In genomic region chr9:63881261-63881563, GRCm38 (mm10) we compare ENCODE assay signal across 9 mouse cellular contexts.
A peak's percentile ranks its signal among the peaks of the same experiment; 100 is the strongest.
DNase-seq lines count a peak whose midpoint lies in the region; ATAC-seq and TF ChIP-seq lines count a peak whose summit lies in the region.
"Had no signal": no experiment of that assay in that cellular context is flagged by ENCODE, and none has a peak within 500 bp of the region (broad histone marks: within the 10 kb centered on the region; RNA-seq: fewer than 3 reads in every experiment).

No protein-coding gene starts in this region.

- no peaks in the 10 kb centered on the region for H3K36me3 ChIP-seq in liver, embryonic 11.5 days (ENCODE audit: control insufficient read depth, insufficient read depth, low read length)
- H3K36me3 ChIP-seq in liver, postnatal 0 days (replicated peaks; ENCODE audit: insufficient read depth, low read length), result no peaks in the 10 kb centered on the region
- no peaks in the 10 kb centered on the region for H3K36me3 ChIP-seq in hindbrain, embryonic 10.5 days
- H3K36me3 ChIP-seq in midbrain, embryonic 14.5 days (ENCODE audit: control insufficient read depth, insufficient read depth, low read length), result no peaks in the 10 kb centered on the region

- WGBS in liver, embryonic 11.5 days, result 43% methylated on average over 4 of the region's 4 CpGs
- WGBS in liver, postnatal 0 days (ENCODE audit: insufficient replicate concordance), result 54% methylated on average over 4 of the region's 4 CpGs
- WGBS in hindbrain, embryonic 10.5 days, result 55% methylated on average over 4 of the region's 4 CpGs
- 42% methylated on average over 4 of the region's 4 CpGs for WGBS in midbrain, embryonic 14.5 days

- peak overlapping the region; percentile 31; the same call in 1 of the 2 replicates for H3K4me3 ChIP-seq in liver, embryonic 11.5 days (ENCODE audit: low read depth, low read length)
- H3K4me3 ChIP-seq in liver, postnatal 0 days (ENCODE audit: low read depth, low read length), result no peak overlapping the region
- H3K4me3 ChIP-seq in hindbrain, embryonic 10.5 days, result peak overlapping the region; percentile 41
- no peak overlapping the region for H3K4me3 ChIP-seq in midbrain, embryonic 14.5 days (replicated peaks; ENCODE audit: low read depth, low read length)
- H3K4me3 ChIP-seq: erythroblast, embryonic 14.5 days had no signal

- no peak for DNase-seq in liver, embryonic 11.5 days (ENCODE audit: low spot score)
- DNase-seq in liver, postnatal 0 days, result no peak
- peak; percentile 81 for DNase-seq in brain, embryonic 14.5 days (ENCODE audit: low read depth)
- peak; percentile 28 for DNase-seq in hindbrain, embryonic 10.5 days (ENCODE audit: low spot score)
- peak; percentile 68 for DNase-seq in midbrain, embryonic 14.5 days
- DNase-seq in spleen, postnatal 4 days (ENCODE audit: low spot score in 2 of 2), result no peak
- DNase-seq in adrenal gland, postnatal 10 days, result no peak
- DNase-seq: lung, adult 2 months had no signal

- no peak for TF ChIP-seq EP300 in liver, postnatal 0 days (IDR thresholded peaks at IDR 0.05; ENCODE audit: low read depth)

- TF ChIP-seq POLR2A in brain, embryonic 14.5 days (IDR thresholded peaks at IDR 0.05; ENCODE audit: borderline replicate concordance, extremely low read depth, insufficient read depth, insufficient read length, poor library complexity, severe bottlenecking), result no peak

- peaks cover 8% of the 10 kb centered on the region for H3K4me1 ChIP-seq in liver, embryonic 11.5 days (replicated peaks; ENCODE audit: control insufficient read depth, insufficient read depth, low read length)
- peaks cover 6% of the 10 kb centered on the region; the same call in 1 of the 2 replicates for H3K4me1 ChIP-seq in liver, postnatal 0 days (ENCODE audit: insufficient read depth)
- peaks cover 46% of the 10 kb centered on the region for H3K4me1 ChIP-seq in hindbrain, embryonic 10.5 days (replicated peaks)
- peaks cover 26% of the 10 kb centered on the region for H3K4me1 ChIP-seq in midbrain, embryonic 14.5 days (ENCODE audit: control insufficient read depth, insufficient read depth, low read length)

- no peak for TF ChIP-seq CTCF in liver, postnatal 0 days (IDR thresholded peaks at IDR 0.05; ENCODE audit: low read depth)
- TF ChIP-seq CTCF in brain, embryonic 14.5 days (IDR thresholded peaks at IDR 0.05; ENCODE audit: borderline replicate concordance, extremely low read depth, insufficient read depth, insufficient read length), result no peak

- peak overlapping the region; percentile 61; the same call in 1 of the 2 replicates for H3K4me2 ChIP-seq in liver, embryonic 11.5 days
- H3K4me2 ChIP-seq in liver, postnatal 0 days (ENCODE audit: low read depth, low read length), result no peak overlapping the region
- H3K4me2 ChIP-seq in midbrain, embryonic 14.5 days (ENCODE audit: low read length), result peak overlapping the region; percentile 55

- no peaks in the 10 kb centered on the region for H3K9me3 ChIP-seq in liver, embryonic 11.5 days (ENCODE audit: control insufficient read depth, low read length)
- H3K9me3 ChIP-seq in liver, postnatal 0 days (ENCODE audit: low read length), result no peaks in the 10 kb centered on the region
- no peaks in the 10 kb centered on the region for H3K9me3 ChIP-seq in hindbrain, embryonic 10.5 days
- no peaks in the 10 kb centered on the region for H3K9me3 ChIP-seq in midbrain, embryonic 14.5 days (ENCODE audit: control insufficient read depth, low read length)

- H3K9ac ChIP-seq in liver, embryonic 11.5 days (ENCODE audit: low read depth, low read length), result no peak overlapping the region
- H3K9ac ChIP-seq in liver, postnatal 0 days (replicated peaks), result no peak overlapping the region
- no peak overlapping the region for H3K9ac ChIP-seq in midbrain, embryonic 14.5 days (replicated peaks; ENCODE audit: low read length)

- no peak overlapping the region for H3K27ac ChIP-seq in liver, embryonic 11.5 days (ENCODE audit: low read depth, low read length)
- H3K27ac ChIP-seq in liver, postnatal 0 days (ENCODE audit: low read depth), result no peak overlapping the region
- 0 out of 2 replicates have a peak overlapping the region, but pooled peaks have one; percentile 17 for H3K27ac ChIP-seq in hindbrain, embryonic 10.5 days
- H3K27ac ChIP-seq in midbrain, embryonic 14.5 days (replicated peaks; ENCODE audit: low read depth, low read length), result no peak overlapping the region; the same call in 1 of the 2 replicates

- no peaks in the 10 kb centered on the region for H3K27me3 ChIP-seq in liver, embryonic 11.5 days (replicated peaks; ENCODE audit: control insufficient read depth, insufficient read depth, low read length)
- no peaks in the 10 kb centered on the region for H3K27me3 ChIP-seq in liver, postnatal 0 days (ENCODE audit: insufficient read depth, low read length)
- peaks cover 6% of the 10 kb centered on the region; the same call in 1 of the 2 replicates for H3K27me3 ChIP-seq in hindbrain, embryonic 10.5 days (ENCODE audit: insufficient read depth, poor library complexity, severe bottlenecking)
- no peaks in the 10 kb centered on the region for H3K27me3 ChIP-seq in midbrain, embryonic 14.5 days (ENCODE audit: control insufficient read depth, insufficient read depth, low read length)

- no peak for ATAC-seq in liver, embryonic 11.5 days (replicated peaks; ENCODE audit: low FRiP score)
- no peak for ATAC-seq in liver, postnatal 0 days
- no peak for ATAC-seq in midbrain, embryonic 14.5 days (ENCODE audit: low FRiP score, low TSS enrichment)

Comparison
In these comparisons a context has a peak if more than half of its experiments do, and no peak if none do; other contexts are left out.
1. H3K4me3 ChIP-seq: peak in liver, embryonic 11.5 days (single experiment) and hindbrain, embryonic 10.5 days (single experiment); none in liver, postnatal 0 days (single experiment) and midbrain, embryonic 14.5 days (single experiment).
2. DNase-seq: peak in brain, embryonic 14.5 days (single experiment), hindbrain, embryonic 10.5 days (single experiment) and midbrain, embryonic 14.5 days (single experiment); none in liver, embryonic 11.5 days (single experiment), liver, postnatal 0 days (single experiment), spleen, postnatal 4 days (0 of 2) and adrenal gland, postnatal 10 days (single experiment).